Mouse (Mus musculus): ENCODE data around the gene Vps45. TPM values are rescaled to one million over a fixed set of nuclear protein-coding genes. Genes with fewer than 3 reads are reported as not detected.

The Vps45 gene
- total RNA-seq, 2 experiments from 2014 or later, result 15.0 to 22.7 TPM

GRCm38 (mm10) chr3:95950763-95951551, 107.3 kb downstream of the Vps45 start:
- no peak for TF ChIP-seq CTCF (IDR thresholded peaks at IDR 0.05)
- intact Hi-C loops (cut with DNase I), result loop anchor here (2.0 to 5.0 kb wide), 2 partner anchors 22 to 69 kb away; partner anchors contain the start of genes Anp32e and Ciart
- Histone ChIP-seq H3K27ac (peak overlapping the region; percentile 99), H3K4me3 (peak overlapping the region; percentile 78)
- peak; percentile 93 for DNase-seq

Other genes starting within 250 kb of the Vps45 start
- gene Rprd2, start 239.6 kb downstream of the Vps45 start, total RNA-seq (2021), result 10 to 100 TPM; 32.4 to 35.2 TPM
- 10 to 100 TPM; 18.2 to 18.3 TPM for gene Prpf3, start 202.6 kb downstream of the Vps45 start, total RNA-seq (2021)
- 100 to 1,000 TPM; 303 to 336 TPM for gene Mrps21, start 186.9 kb downstream of the Vps45 start, total RNA-seq (2021)
- gene Ciart, start 176.2 kb downstream of the Vps45 start, total RNA-seq (2021), result 1 to 10 TPM; 2.7 to 9.3 TPM
- 1 to 10 TPM; 1.4 to 2.1 TPM for gene BC028528, start 166.5 kb downstream of the Vps45 start, total RNA-seq (2021)
- gene Aph1a, start 164.5 kb downstream of the Vps45 start, total RNA-seq (2021), result 10 to 100 TPM; 41.0 to 50.3 TPM
- 100 to 1,000 TPM in 1 of 2 experiments, 10 to 100 TPM in 1; 81.2 to 115 TPM for gene Car14, start 153.8 kb downstream of the Vps45 start, total RNA-seq (2021)
- gene Anp32e, start 129.2 kb downstream of the Vps45 start, total RNA-seq (2021), result 10 to 100 TPM; 76.4 to 89.9 TPM
- 10 to 100 TPM; 14.2 to 19.3 TPM for gene Plekho1, start 62.5 kb downstream of the Vps45 start, total RNA-seq (2021)
- 10 to 100 TPM; 54.6 to 58.3 TPM for gene Otud7b, start 46.1 kb upstream of the Vps45 start, total RNA-seq (2021)
- 1 to 10 TPM; 1.9 to 2.5 TPM for gene Mtmr11, start 103.5 kb upstream of the Vps45 start, total RNA-seq (2021)
- 10 to 100 TPM; 11.0 to 11.7 TPM for gene Sf3b4, start 113.9 kb upstream of the Vps45 start, total RNA-seq (2021)
- under 1 TPM; 0.25 to 0.26 TPM for gene Sv2a, start 122.7 kb upstream of the Vps45 start, total RNA-seq (2021)
- 10 to 100 TPM; 24.5 to 29.3 TPM for gene Bola1, start 161.2 kb upstream of the Vps45 start, total RNA-seq (2021)
- 1 to 10 TPM in 1 of 2 experiments, under 1 TPM in 1; 0.87 to 1.2 TPM for gene Hist2h2ab, start 161.4 kb upstream of the Vps45 start, total RNA-seq (2021)
- 10 to 100 TPM in 1 of 2 experiments, 1 to 10 TPM in 1; 8.4 to 10.2 TPM for gene Hist2h2ac, start 162.4 kb upstream of the Vps45 start, total RNA-seq (2021)
- gene Hist2h2be, start 162.7 kb upstream of the Vps45 start, total RNA-seq (2021), result 1 to 10 TPM; 5.2 to 6.1 TPM
- gene Hist2h3c2, start 180.7 kb upstream of the Vps45 start, total RNA-seq (2021), result 1 to 10 TPM; 5.4 to 5.6 TPM
- 100 to 1,000 TPM; 172 to 190 TPM for gene Hist2h2aa2, start 181.8 kb upstream of the Vps45 start, total RNA-seq (2021)
- 1 to 10 TPM in 1 of 2 experiments, not detected in 1; 2.7 TPM for gene Hist2h2aa1, start 187.0 kb upstream of the Vps45 start, total RNA-seq (2021)
- not detected for gene Hist2h3c1, start 188.2 kb upstream of the Vps45 start, total RNA-seq (2021)
- 1 to 10 TPM; 5.7 to 6.6 TPM for gene Hist2h4, start 204.8 kb upstream of the Vps45 start, total RNA-seq (2021)
- gene Hist2h3b, start 210.2 kb upstream of the Vps45 start, total RNA-seq (2021), result 10 to 100 TPM in 1 of 2 experiments, 1 to 10 TPM in 1; 7.7 to 11.5 TPM
- gene Hist2h2bb, start 211.3 kb upstream of the Vps45 start, total RNA-seq (2021), result 10 to 100 TPM; 18.6 to 24.8 TPM
- gene Fcgr1, start 235.5 kb upstream of the Vps45 start, total RNA-seq (2021), result under 1 TPM in 1 of 2 experiments, not detected in 1; 0.20 TPM